Mouse (Mus musculus): ENCODE data around the gene Mbtps2. TPM values are rescaled to one million over a fixed set of nuclear protein-coding genes. Genes with fewer than 3 reads are reported as not detected.

Gene Mbtps2
- polyA plus RNA-seq (2015; fragmentation: Nextera tagmentation; extraction: Ambion mirVana) = 27.5 and 30.9 TPM in 2 replicates

GRCm38 (mm10) chrX:157598186-157598996 is at the start of gene Mbtps2:
Gene Mbtps2 (minus strand): TSS chrX:157598715.
- peak; percentile 90 for ATAC-seq (ENCODE audit: low FRiP score)
- H3K4me2 ChIP-seq = peak within 1 kb of the TSS; percentile 54
- no peaks in the 10 kb centered on the region for H3K27me3 ChIP-seq
- H3K9ac ChIP-seq = peak within 1 kb of the TSS; percentile 84
- peak within 1 kb of the TSS; percentile 53 for H3K4me3 ChIP-seq
- no peaks in the 10 kb centered on the region for H3K9me3 ChIP-seq
- WGBS = 12% methylated on average over 70 of the region's 74 CpGs
- H3K4me1 ChIP-seq (replicated peaks) = peaks cover 12% of the 10 kb centered on the region
- H3K36me3 ChIP-seq = no peaks in the 10 kb centered on the region
- peak within 1 kb of the TSS; percentile 92 for H3K27ac ChIP-seq

DNA sequence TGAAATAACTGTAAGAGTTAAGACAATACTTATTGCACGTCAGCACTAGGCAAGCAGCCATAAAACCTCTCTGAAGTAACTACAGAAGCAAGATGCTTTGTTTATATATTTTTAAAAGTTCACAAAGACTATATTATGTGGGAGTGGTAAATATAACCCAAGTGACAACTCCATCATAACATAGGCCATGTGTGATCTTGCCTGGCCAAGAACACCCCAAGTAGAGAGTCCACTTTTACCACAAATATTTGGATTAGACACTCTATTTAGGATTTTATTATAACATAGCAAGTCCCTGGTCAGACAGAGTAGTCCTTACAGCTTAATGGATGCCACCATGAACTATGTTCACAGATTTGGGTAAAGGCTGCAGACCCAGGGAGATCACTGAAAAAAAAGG is 47.9 kb upstream of the Mbtps2 start:
- H3K9me3 ChIP-seq = no peaks in the 10 kb centered on the region
- no peak overlapping the region for H3K4me3 ChIP-seq
- WGBS = 75% methylated on average over 1 of the region's 1 CpGs
- ATAC-seq (ENCODE audit: low FRiP score) = no peak
- H3K4me1 ChIP-seq (replicated peaks) = no peaks in the 10 kb centered on the region
- no peak overlapping the region for H3K4me2 ChIP-seq
- H3K9ac ChIP-seq = no peak overlapping the region
- no peaks in the 10 kb centered on the region for H3K36me3 ChIP-seq
- no peak overlapping the region for H3K27ac ChIP-seq
- no peaks in the 10 kb centered on the region for H3K27me3 ChIP-seq

- no peak overlapping the region for H3K4me3 ChIP-seq
- 78% methylated on average over 4 of the region's 4 CpGs for WGBS
- no peak for ATAC-seq (ENCODE audit: low FRiP score)
These were observed 46.2 kb upstream of the Mbtps2 start for GRCm38 (mm10) chrX:157644700-157645099.

GRCm38 (mm10) chrX:157644300-157644699 is 45.8 kb upstream of the Mbtps2 start:
- Histone ChIP-seq H3K4me2 (no peak overlapping the region), H3K4me1 (replicated peaks) (no peaks in the 10 kb centered on the region), H3K27me3 (no peaks in the 10 kb centered on the region), H3K9ac (no peak overlapping the region), H3K4me3 (no peak overlapping the region), H3K27ac (no peak overlapping the region), H3K36me3 (no peaks in the 10 kb centered on the region), H3K9me3 (no peaks in the 10 kb centered on the region)
- 25% methylated on average over 3 of the region's 3 CpGs for WGBS
- ATAC-seq (ENCODE audit: low FRiP score) = no peak

More at GRCm38 (mm10) chrX:157644700-157645099, 46.2 kb upstream of the Mbtps2 start:
- H3K27ac ChIP-seq = no peak overlapping the region
- H3K9ac ChIP-seq = no peak overlapping the region
- no peaks in the 10 kb centered on the region for H3K9me3 ChIP-seq
- H3K36me3 ChIP-seq = no peaks in the 10 kb centered on the region
- H3K4me2 ChIP-seq = no peak overlapping the region
- H3K27me3 ChIP-seq = no peaks in the 10 kb centered on the region
- no peaks in the 10 kb centered on the region for H3K4me1 ChIP-seq (replicated peaks)

GRCm38 (mm10) chrX:157642856-157643255 is 44.3 kb upstream of the Mbtps2 start:
- Histone ChIP-seq H3K36me3 (no peaks in the 10 kb centered on the region), H3K27ac (no peak overlapping the region), H3K4me3 (no peak overlapping the region), H3K4me2 (no peak overlapping the region), H3K9ac (no peak overlapping the region), H3K27me3 (no peaks in the 10 kb centered on the region), H3K4me1 (replicated peaks) (no peaks in the 10 kb centered on the region), H3K9me3 (no peaks in the 10 kb centered on the region)
- no peak for ATAC-seq (ENCODE audit: low FRiP score)
- WGBS = 88% methylated on average over 5 of the region's 5 CpGs

DNA sequence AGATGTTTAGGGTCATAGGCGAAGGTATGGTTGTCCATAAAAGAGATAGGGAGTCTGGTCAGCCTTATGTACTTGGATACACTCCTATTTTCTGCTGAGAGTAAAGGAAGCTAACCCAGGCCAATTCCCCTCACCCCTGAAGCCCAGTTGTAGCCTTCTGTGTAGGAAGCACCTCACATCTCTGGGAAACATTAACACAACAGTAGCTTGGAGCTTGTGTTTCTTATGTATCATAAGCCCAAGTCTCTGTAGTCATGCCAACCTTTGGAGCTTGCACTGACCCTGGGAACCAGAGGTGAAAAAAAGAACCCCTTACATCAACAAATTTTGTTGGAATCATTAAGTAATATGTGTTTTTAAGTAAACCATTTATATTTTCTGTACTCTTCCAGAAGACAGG is 38.7 kb upstream of the Mbtps2 start:
- no peaks in the 10 kb centered on the region for H3K9me3 ChIP-seq
- no peak overlapping the region for H3K4me2 ChIP-seq
- no peaks in the 10 kb centered on the region for H3K36me3 ChIP-seq
- 45% methylated on average over 1 of the region's 1 CpGs for WGBS
- H3K27me3 ChIP-seq = no peaks in the 10 kb centered on the region
- no peak overlapping the region for H3K27ac ChIP-seq
- no peak overlapping the region for H3K9ac ChIP-seq
- no peaks in the 10 kb centered on the region for H3K4me1 ChIP-seq (replicated peaks)
- ATAC-seq (ENCODE audit: low FRiP score) = no peak
- H3K4me3 ChIP-seq = no peak overlapping the region

DNA sequence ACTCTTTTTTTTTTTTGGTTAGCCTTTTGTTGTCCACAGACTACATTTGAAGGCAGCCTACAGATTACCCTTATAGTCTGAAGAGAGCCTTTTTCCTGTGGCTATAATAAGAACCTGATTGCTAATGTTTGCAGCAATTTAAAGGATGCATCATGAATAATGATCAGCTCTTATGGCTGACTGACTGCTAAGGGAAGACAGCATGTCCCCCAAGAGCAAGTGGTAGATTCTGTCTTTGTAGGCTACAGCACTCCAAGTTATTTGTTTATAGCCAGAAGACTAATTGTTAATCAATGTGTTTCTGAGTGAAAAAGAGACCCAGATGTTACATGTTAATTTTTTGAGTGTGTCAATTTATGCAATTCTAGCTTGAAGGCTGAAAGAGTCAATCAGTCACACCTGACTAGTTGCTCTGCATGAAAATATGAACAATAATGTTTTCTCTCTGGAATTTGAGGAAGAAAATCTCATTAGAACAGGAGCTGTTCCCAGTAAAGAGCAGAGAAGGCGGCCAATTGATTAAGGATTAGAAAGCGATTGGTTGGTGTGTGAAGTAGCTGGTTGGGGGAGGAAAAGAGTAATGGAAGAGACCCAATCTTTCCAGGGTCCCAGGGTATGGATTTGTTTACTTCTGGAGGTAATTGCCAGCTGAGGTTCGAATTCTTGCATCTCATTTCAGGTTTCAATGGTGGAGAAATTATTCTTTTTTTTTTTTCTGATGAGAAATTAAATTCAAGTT is 35.3 kb upstream of the Mbtps2 start:
- no peaks in the 10 kb centered on the region for H3K27me3 ChIP-seq
- WGBS = 44% methylated on average over 3 of the region's 3 CpGs
- H3K9me3 ChIP-seq = no peaks in the 10 kb centered on the region
- no peak overlapping the region for H3K4me2 ChIP-seq
- no peak overlapping the region for H3K27ac ChIP-seq
- no peaks in the 10 kb centered on the region for H3K36me3 ChIP-seq
- peak; percentile 71 for ATAC-seq (ENCODE audit: low FRiP score)
- H3K9ac ChIP-seq = no peak overlapping the region
- H3K4me1 ChIP-seq (replicated peaks) = no peaks in the 10 kb centered on the region
- H3K4me3 ChIP-seq = no peak overlapping the region

DNA sequence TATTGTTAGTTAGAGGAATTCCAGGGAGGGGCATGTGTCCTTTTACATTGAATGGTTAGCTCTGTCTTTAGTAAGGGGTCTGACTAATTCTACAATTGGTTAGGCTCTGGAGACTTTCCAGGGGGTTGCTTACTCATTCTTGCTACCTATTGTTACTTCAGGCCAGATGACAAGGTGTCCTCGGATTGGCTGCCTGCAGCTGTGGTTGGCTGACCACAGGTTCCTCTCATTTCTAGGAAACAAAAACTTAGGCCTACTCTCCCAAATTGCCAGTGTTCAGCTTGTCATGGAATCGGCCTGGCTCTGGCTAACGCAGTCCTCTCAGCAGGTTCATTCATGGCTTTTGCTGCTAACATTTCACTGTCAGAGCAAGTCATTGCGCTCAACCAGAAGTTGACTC is 31.8 kb upstream of the Mbtps2 start:
- WGBS = 68% methylated on average over 4 of the region's 4 CpGs
- no peaks in the 10 kb centered on the region for H3K27me3 ChIP-seq
- no peak overlapping the region for H3K27ac ChIP-seq
- no peaks in the 10 kb centered on the region for H3K9me3 ChIP-seq
- no peak for ATAC-seq (ENCODE audit: low FRiP score)
- no peak overlapping the region for H3K9ac ChIP-seq
- no peaks in the 10 kb centered on the region for H3K4me1 ChIP-seq (replicated peaks)
- no peaks in the 10 kb centered on the region for H3K36me3 ChIP-seq
- no peak overlapping the region for H3K4me2 ChIP-seq
- no peak overlapping the region for H3K4me3 ChIP-seq

GRCm38 (mm10) chrX:157612894-157613293 is 14.4 kb upstream of the Mbtps2 start:
- Histone ChIP-seq H3K27ac (no peak overlapping the region), H3K4me3 (peak overlapping the region; percentile 18; the same call in 1 of the 2 replicates), H3K4me2 (peak overlapping the region; percentile 40), H3K9ac (no peak overlapping the region), H3K36me3 (no peaks in the 10 kb centered on the region), H3K27me3 (no peaks in the 10 kb centered on the region), H3K4me1 (replicated peaks) (no peaks in the 10 kb centered on the region), H3K9me3 (no peaks in the 10 kb centered on the region)
- ATAC-seq (ENCODE audit: low FRiP score) = no peak
- 22% methylated on average over 31 of the region's 32 CpGs for WGBS

GRCm38 (mm10) chrX:157601450-157601849 is 2.9 kb upstream of the Mbtps2 start:
- WGBS = 11% methylated on average over 3 of the region's 3 CpGs
- no peaks in the 10 kb centered on the region for H3K36me3 ChIP-seq
- no peak overlapping the region for H3K9ac ChIP-seq
- H3K4me2 ChIP-seq = no peak overlapping the region
- peaks cover 11% of the 10 kb centered on the region for H3K4me1 ChIP-seq (replicated peaks)
- H3K4me3 ChIP-seq = no peak overlapping the region
- no peak for ATAC-seq (ENCODE audit: low FRiP score)
- H3K27me3 ChIP-seq = no peaks in the 10 kb centered on the region
- no peak overlapping the region for H3K27ac ChIP-seq
- no peaks in the 10 kb centered on the region for H3K9me3 ChIP-seq

DNA sequence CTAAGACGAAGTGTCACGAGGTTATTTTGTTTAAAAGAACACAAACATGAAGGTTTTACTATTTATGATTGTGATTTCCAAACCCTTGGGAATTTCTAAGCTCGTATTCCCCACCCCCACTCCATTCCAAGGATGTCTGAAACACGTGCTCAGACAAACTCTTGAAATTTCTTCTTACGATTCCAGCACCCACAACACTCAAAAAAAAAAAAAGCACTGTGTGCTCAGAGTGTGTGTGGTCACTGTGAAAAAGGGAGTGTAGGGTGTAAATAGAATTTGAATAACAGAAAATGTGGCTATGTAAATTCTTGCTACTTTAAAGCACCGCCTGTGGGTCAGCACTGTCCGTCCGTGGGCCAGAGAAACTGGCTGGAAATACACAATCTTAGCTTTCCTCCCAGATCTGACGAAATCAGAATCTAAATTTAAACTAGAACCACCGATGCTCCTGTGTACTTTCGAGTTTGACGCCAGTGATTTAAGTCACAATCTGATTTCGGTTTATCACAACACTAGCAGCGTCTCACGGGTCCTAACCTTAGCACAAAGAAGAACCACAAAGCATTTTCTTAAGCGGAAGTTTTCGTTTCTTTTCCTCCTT is 830 bp downstream of the Mbtps2 start:
- WGBS = 17% methylated on average over 17 of the region's 17 CpGs
- Histone ChIP-seq H3K4me3 (peak overlapping the region; percentile 53), H3K9me3 (no peaks in the 10 kb centered on the region), H3K4me1 (replicated peaks) (peaks cover 12% of the 10 kb centered on the region), H3K27ac (peak overlapping the region; percentile 92), H3K27me3 (no peaks in the 10 kb centered on the region), H3K9ac (peak overlapping the region; percentile 84), H3K36me3 (no peaks in the 10 kb centered on the region), H3K4me2 (peak overlapping the region; percentile 54)
- peak; percentile 52 for ATAC-seq (ENCODE audit: low FRiP score)

GRCm38 (mm10) chrX:157596802-157597201 is 1.7 kb downstream of the Mbtps2 start:
- Histone ChIP-seq H3K4me3 (peak overlapping the region; percentile 53), H3K36me3 (no peaks in the 10 kb centered on the region)

More at GRCm38 (mm10) chrX:157596802-157597201, 1.7 kb downstream of the Mbtps2 start:
- WGBS = 85% methylated on average over 5 of the region's 5 CpGs
- Histone ChIP-seq H3K9ac (peak overlapping the region; percentile 84; the same call in 1 of the 2 replicates), H3K27me3 (no peaks in the 10 kb centered on the region), H3K9me3 (no peaks in the 10 kb centered on the region), H3K4me2 (peak overlapping the region; percentile 54), H3K27ac (no peak overlapping the region), H3K4me1 (replicated peaks) (peaks cover 12% of the 10 kb centered on the region)
- ATAC-seq (ENCODE audit: low FRiP score) = no peak
